Mouse (Mus musculus): ENCODE results near the gene Hsf5. TPM values are rescaled to one million over a fixed set of nuclear protein-coding genes. Genes with fewer than 3 reads are reported as not detected.
A peak's percentile ranks its signal among the peaks of the same experiment; 100 is the strongest.

Gene Hsf5
- total RNA-seq, 2 experiments from 2014 or later, result 0.05 TPM; not detected in 1

DNA sequence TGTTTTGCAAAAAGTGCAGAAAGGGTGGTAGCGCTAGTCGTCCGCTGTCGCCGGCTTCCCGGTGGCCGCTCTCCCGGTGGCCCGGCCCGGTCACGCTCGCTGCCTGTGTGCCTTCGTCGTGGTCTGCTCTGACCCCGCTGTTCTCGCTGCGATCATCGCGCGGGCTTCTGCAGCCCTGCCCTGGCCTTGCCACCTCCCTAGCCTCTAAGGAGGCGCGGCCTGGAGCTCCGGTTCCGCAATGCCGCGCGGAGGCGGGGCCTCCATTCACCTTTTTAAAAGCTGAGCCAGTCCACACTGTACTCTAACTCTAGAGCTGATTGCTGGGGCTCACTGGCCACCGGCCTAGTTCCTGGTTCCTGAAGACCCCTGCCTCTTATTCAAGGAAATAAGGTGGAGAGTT lies 22.2 kb downstream of the Hsf5 start:
- DNase-seq, result peak; percentile 61

- no peak for DNase-seq
These were observed 25.9 kb downstream of the Hsf5 start for GRCm38 (mm10) chr11:87642865-87643264.

DNA sequence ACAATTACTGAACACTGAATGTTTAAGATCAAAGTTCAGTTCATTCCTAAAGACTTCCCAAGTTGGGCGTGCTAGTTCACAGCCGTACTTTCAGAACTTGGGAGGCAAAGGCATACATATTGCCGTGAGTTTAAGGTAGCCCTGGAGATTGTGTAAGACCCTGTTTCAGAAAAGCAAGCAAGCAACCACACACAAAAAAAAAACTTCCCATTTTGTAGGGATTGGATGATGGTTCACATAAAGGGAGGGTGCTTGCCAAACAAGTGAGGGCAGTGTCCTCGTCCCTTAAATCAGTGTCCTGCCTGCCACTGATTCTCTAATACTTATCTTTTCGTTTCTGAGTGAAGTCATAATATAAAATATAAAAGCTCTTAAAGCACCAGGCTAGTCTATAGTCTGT lies 37.7 kb downstream of the Hsf5 start:
- no peak for DNase-seq

GRCm38 (mm10) chr11:87659216-87659615 lies 42.3 kb downstream of the Hsf5 start:
- no peak for DNase-seq

- peak; percentile 75 for DNase-seq
These were observed 45.4 kb downstream of the Hsf5 start, which contains the start of gene Rnf43 for GRCm38 (mm10) chr11:87662407-87662806. Gene Rnf43 (plus strand): TSS chr11:87662722.

- DNase-seq, result no peak
These were observed 45.9 kb downstream of the Hsf5 start for GRCm38 (mm10) chr11:87662822-87663221.

- no peak for DNase-seq
These were observed 47.0 kb downstream of the Hsf5 start for GRCm38 (mm10) chr11:87663948-87664347.

DNA sequence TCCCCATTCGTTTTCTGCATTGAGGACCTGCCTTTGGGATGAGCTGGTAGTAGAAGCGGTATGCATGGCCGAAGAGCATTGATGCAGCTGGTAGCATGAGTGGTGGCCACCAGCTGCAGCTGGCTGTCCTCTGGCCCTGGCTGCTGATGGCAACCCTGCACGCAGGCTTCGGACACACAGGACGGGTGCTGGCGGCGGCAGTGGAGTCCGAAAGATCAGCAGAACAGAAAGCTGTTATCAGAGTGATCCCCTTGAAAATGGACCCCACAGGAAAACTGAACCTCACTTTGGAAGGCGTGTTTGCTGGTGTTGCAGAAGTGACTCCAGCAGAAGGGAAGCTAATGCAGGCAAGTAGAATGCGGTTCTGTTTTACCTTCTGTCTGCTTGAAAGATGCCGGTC lies 47.6 kb downstream of the Hsf5 start:
- DNase-seq, result no peak

DNA sequence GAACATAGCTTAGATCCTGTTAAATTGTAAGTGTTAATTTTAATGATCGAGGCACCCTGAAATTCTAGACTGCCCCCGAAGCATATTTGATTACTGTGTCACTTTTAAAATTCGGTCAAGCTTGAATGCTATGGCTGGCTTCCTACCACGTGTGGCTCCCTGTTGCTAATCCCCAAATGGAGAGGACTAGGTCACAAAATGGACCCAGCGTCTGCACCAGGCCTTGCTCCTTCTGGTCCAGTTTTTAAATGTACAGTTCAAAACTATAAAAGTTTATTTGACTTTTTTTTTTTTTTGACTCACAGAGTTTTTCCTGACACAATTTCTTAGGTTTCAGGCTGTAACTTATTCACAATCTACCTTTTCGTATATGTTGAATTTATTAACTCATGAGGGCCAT lies 48.3 kb downstream of the Hsf5 start:
- no peak for DNase-seq

- no peak for DNase-seq
These were observed 48.7 kb downstream of the Hsf5 start for GRCm38 (mm10) chr11:87665658-87666057.

DNA sequence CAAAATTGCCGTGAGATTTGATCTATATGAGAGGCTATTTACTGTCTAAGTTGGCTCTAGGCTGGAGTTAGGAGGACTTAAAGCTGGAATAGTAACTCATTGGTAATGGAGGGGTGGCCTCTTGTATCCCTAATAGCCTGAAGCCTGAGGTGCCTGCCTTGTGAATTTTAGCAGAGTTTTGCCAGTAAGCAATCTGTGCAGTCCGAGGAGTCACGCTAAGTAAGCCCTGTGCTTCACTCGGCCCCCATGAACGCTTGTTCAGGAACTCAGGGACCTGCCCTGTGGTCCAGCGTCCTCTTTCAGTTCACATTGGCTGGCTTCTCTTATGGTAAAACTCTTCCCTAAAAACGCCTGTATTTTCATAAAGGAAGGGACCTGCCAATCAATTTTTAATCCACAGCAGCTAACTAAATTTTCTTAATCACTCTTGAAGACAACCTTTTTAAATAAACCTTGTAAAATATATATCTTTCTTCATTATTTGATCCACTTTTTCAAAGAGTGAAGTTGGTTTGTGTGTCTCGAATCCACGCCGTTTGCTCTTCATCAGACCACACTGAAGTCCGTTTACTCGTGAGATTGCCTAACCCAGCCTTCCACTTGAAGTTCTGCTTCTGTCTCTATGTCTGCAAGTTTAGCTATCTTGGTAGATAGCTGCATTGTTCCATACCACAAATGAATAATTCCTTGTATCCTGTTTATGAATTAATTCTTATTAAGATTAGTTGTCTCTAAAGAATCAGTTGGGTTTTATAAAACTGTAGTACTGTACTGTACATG lies 49.5 kb downstream of the Hsf5 start:
- DNase-seq, result no peak

GRCm38 (mm10) chr11:87667107-87668090 lies 50.4 kb downstream of the Hsf5 start:
- DNase-seq, result no peak

DNA sequence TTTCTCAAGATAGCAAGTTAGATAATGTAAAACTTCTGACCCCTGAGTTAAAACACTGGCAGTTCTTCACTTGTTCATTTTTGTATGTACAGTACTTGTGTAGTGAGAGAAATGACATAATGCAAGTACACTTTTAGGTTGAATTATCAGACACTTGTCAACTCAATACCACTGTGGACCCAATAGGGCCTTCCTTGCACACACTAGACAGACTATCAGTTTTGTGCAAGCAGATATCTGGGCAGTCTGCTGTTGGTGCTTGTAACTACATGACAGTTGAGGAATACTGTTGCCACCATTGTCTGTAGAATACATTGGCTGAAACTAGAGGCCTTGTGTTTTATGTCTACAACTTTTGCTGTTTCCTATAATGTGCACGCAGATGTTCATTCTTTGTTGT lies 56.3 kb downstream of the Hsf5 start:
- DNase-seq, result no peak

- DNase-seq, result no peak
These were observed 58.6 kb downstream of the Hsf5 start for GRCm38 (mm10) chr11:87675606-87676005.

DNA sequence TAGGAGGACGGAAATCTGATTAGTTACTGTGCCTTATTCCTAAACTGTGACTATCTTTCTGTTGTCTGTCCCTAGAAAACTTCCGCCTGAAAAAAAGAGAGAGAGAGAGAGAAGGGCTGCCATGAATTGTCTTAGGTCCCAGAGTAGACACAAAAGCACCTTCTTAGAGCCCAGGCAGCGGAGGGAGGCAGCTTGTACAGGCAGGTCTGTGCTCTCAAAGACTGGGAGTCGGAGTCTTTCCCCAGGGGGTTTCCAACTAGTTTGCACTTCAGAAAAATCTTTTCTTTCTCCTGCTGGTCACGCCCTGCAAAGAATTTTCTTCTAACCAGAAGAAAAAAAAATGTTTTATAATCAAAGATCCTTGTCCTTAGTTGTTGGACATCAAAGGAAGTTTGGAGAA lies 60.8 kb downstream of the Hsf5 start:
- DNase-seq, result no peak

DNA sequence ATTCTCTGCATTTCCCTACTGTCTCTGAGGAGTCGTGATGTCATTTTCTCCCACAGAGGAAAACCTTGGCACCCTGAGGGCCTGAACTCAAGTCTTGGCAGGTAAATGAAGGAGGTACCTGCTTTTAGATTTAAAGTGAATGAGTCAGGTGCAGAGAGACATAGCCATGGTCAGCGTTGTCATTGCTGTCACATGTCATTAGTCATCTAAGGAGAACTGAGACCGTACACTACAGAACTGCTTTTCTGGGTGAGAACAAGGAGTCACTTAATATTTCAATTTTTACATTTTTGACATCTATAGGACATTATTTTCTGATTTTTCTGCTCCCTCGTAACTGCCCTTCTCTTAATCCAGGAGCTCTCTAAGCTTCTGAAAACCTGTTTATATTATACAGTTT lies 61.6 kb downstream of the Hsf5 start:
- DNase-seq, result no peak

DNA sequence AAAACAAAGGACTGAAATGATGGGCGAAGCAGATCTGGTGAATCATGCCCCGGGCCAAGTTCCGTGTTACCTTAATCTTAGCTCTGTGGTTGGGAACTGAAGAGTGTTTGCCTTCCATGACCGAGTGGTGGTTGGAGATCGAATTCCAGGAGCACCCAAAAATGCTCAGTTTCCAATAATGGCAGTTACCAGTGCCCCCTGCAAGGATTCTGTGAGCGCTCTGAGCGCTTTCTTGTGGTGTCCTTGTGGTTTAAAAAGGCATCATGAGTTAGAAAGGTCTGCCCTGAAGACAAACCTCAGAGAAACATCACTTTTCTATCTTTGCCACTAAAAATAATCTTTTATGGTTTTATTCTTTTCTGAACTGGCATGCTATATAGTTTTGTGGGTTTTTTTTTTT lies 62.0 kb downstream of the Hsf5 start:
- no peak for DNase-seq

- no peak for DNase-seq
These were observed 63.8 kb downstream of the Hsf5 start for GRCm38 (mm10) chr11:87680786-87681185.

- DNase-seq, result no peak
These were observed 65.1 kb downstream of the Hsf5 start for GRCm38 (mm10) chr11:87682096-87682495.

DNA sequence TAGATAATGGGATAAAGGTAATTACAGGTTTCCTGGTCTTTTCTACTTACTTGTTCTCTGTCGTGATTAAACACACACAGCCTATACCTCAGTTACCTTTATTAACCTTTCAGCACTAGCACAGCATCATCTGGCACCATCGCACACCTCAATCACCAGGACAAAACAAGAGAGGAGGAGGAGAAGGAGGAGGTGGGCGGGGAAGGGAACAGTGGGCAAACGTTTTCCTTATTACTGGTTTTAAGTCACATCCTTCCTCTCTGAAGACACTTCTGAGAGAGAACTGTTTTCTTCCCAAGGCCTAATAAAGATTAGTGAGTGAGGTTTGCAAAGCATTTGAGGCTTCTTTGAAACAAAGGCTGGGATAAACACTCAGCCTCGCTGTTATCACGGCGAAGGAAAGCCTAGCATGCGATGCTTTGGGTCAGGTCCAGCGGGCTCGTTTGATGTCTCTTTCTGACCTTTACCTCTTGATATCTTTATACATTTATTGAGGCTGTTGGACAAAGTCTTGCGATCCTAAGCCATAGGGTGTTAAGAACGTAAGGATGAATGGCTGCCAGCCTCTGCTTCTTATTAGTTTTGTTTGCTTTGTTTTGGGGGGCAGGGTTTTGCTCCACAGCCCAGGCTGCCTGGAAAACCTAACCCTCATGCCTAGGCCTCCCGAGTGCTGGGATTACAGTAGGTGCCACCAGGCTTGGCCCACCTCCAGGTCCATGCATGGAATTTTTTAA lies 66.0 kb downstream of the Hsf5 start:
- no peak for DNase-seq

DNA sequence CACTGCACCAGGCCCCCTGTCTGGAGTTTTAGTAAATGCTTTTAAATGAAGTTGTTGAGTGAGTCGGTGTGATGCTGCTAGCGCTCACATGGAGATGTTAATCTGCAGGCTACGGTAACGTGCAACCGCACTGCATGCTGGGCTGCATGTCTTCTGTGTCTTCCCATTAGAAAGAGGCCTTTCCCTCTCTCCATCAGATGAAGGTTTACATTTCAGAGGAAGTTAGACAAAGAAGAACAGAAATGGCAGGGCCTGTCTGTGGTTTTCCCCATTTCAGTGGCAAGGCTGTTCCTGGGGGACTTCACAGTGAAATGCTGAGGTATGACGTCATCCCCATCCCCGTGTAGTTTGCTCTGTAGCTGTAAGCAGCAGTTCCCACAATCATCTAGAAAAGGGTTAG lies 69.4 kb downstream of the Hsf5 start:
- DNase-seq, result no peak

Data from gastrocnemius, postnatal 10 days (tissue).